Mouse (Mus musculus) mammary gland, adult 2 months (tissue): ENCODE data around the gene Rabif. TPM values are rescaled to one million over a fixed set of nuclear protein-coding genes. Genes with fewer than 3 reads are reported as not detected.

Experiments used
- polyA plus RNA-seq: library from polyadenylated mRNA; depleted of rRNA; stranded (reverse); fragments of >200 nt; gene quantifications from 2 replicates; pipeline ENCODE4 v1.2.3, GENCODE M21; 2012; ENCODE audit warnings: low replicate concordance; rRNA removed

The Rabif gene
- polyA plus RNA-seq, result 11.9 and 21.6 TPM in 2 replicates

DNA sequence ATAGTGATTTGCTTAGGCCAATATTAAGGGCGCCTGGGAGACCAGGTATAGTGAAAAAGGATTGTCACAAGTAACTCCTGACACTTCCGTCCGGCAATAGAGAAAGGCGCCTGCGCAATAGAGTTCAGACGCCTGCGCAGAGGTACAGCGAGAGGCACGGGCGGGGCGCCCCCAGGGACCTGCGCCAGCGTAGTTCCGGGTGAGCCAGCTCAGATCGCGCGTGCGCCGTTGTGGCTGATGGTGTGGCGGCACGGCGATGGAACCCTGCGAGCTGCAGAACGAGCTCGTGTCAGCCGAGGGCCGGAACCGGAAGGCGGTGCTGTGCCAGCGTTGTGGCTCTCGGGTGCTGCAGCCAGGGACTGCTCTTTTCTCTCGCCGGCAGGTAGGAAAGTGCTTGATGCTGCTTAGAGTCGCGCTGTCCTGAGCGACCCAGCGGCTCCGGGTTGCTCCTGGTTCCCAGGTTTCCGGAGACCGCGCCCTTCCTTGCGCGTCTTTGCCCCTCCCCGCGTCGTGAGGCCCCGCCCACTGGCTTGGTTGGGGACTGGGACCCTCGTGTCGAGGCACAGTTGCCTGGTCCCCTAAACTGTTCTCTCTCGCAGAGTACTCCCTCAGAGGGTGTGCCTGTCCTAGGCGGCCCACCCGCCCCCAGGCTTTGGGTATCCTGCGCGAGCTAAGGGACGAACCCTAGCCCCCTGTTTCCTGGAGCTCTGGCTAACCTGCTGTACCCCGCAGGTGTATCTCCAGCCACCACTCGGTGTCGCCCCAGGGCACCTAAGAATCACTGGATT lies at the start of gene Rabif:
Gene Rabif (plus strand): TSS at position 221 of the 788 bp plus-strand sequence.

DNA sequence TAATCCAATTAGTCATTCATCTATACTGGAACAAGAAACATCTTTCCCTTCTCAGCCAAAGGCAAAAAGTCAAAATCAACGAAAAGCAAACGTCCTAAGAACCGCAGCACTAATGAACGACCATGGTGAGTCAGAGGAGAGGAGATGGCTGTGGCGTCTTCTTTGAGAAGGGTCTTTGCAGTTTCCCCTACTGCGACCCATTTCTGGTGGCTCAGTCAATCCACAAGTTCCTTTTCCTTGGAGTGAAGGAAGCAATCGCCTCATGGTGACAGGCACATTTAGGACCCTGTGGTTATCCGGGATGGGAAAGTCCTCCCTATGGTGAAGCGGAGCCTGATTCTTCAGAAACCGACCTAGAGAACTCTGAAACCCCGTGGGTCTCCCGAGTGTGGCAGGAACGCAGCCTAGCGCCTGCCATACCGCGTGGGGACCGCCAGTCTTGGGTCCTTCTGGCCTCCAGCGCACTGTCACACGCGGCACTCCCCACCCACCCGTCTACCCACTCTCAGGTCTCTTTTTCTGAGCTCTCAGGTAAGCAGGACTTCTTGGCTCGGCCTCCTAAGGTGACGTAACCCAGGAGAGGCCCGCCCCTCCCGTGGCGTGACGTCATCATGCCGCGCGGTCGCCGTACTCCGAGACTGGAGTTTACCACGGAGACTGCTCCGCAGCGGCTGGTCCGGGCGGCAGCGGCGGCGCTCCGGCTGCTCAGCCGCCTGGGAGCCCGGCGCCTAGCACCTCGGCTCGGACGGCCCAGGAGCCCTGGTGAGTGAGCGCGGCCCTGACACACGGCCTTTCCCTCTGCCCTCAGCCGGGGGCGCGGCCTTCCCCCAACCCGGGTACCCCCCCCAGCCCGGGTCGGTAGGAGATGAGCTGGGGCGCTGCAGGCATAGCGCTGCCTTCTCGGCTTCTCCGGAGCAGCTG lies 39.3 kb upstream of the Rabif start, which contains the start of gene Klhl12:
Gene Klhl12 (plus strand): TSS at position 628 of the 921 bp plus-strand sequence.

DNA sequence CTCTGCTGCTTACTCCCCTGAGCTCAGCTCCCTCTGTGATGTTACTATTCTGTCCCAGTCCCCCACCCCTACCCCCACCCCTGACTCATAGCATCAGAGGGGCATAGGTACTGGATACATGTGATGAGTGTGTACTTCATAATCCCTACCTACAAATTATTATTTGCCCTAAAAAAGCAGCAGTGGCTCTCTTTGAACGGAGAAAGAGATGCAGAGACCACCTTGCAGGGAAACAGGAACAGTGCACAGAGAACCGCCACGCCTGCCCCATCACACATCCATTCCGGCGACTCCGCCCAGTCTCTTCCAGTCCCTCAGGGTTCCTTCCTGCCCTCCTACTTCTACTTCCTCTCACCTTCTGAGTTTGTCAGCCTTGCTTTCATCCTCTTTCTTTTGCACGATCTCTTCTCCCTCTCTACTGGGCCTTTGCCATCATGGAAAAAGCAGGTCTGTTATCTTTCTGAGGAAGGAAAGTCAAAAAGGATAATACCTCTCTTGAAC lies 55.2 kb downstream of the Rabif start, which contains the start of gene Mgat4e:
Gene Mgat4e (minus strand): TSS at position 51 of the 501 bp plus-strand sequence.

Other genes with a start within 250 kb of the Rabif start
- gene Myog, start 204.7 kb upstream of the Rabif start, polyA plus RNA-seq, result 2.5 TPM in 1 of 2 replicates, not detected in the other
- 14.4 and 18.9 TPM in 2 replicates for gene Ppfia4, start 161.7 kb upstream of the Rabif start, polyA plus RNA-seq
- 46.1 and 75.4 TPM in 2 replicates for gene Tmem183a, start 132.7 kb upstream of the Rabif start, polyA plus RNA-seq
- not detected in 2 replicates for gene 4933406M09Rik, start 108.7 kb upstream of the Rabif start, polyA plus RNA-seq
- gene Cyb5r1, start 89.1 kb upstream of the Rabif start, polyA plus RNA-seq, result 39.2 and 96.5 TPM in 2 replicates
- 112 and 149 TPM in 2 replicates for gene Adipor1, start 79.3 kb upstream of the Rabif start, polyA plus RNA-seq
- 4.0 and 8.8 TPM in 2 replicates for gene Klhl12, start 39.1 kb upstream of the Rabif start, polyA plus RNA-seq
- not detected in 2 replicates for gene Mgat4e, start 55.0 kb downstream of the Rabif start, polyA plus RNA-seq
- 15.2 and 19.2 TPM in 2 replicates for gene Kdm5b, start 65.5 kb downstream of the Rabif start, polyA plus RNA-seq
- not detected in 2 replicates for gene Syt2, start 152.0 kb downstream of the Rabif start, polyA plus RNA-seq